Mouse (Mus musculus): Measurements from ENCODE around the gene Dexi.

Gene Dexi

DNA sequence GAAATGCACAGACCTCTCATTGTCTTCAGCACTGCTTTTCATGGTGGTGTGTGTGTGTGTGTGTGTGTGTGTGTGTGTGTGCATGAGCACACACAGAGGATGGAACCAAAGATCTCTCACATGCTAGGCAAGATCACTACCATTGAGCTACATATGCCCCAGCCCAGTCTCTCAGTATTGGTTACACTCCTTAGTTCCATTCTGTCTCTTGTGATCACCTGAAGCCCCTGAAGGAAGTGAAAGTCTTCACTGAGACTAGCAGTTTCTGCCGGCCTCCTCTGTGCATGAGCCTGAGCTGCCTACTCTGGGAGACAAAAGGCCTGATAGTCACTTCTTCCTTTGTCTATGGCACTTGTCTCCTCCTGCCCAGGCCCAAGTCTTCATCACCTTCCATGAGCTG, 43.7 kb downstream of the Dexi start:
- no peak for DNase-seq (ENCODE audit: low spot score in 2 of 2)

GRCm38 (mm10) chr16:10498096-10498602, 44.7 kb downstream of the Dexi start:
- no peak for DNase-seq (ENCODE audit: low spot score in 2 of 2)

DNA sequence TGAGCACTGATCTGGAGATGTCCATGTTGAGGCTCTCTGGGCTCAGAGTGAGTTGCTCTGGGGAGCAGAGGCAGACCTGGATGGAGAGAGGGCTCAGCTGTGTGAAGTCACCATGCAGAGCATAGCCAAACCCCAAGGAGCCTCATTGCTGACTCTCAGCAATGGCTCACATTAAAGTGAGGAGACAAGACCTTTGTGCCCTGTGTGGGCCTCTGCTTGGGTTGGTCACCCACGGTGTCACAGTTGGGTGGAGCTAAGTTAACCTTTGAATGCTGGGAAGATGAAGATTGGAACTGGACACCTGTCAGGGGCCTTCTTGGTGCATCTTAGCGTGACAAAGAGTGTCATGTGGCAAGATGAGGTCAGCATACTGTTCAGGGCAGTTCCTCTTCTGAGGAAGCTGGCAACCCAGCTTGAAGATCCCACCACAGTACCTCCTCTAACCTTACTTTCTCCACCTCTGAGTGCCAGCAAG, 47.0 kb downstream of the Dexi start:
- no peak for DNase-seq (ENCODE audit: low spot score in 2 of 2)

DNA sequence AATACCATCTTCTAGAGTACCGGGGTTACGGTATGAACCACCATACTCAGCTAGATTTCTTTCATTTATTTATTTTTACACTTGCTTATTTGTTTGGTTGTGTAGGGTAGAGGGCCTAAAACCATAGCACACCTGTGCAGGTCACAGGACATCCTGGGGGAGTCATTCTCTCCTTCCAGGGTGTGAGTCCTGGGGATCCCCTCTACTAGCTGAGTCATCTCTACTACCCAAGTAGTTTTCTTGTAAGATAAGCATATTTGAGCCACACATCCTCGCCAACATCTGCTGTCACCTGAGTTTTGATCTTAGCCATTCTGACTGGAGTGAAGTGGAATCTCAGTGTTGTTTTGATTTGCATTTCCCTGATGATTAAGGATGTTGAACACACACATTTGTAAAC, 50.3 kb downstream of the Dexi start:
- no peak for DNase-seq (ENCODE audit: low spot score in 2 of 2)

GRCm38 (mm10) chr16:10491716-10492115, 51.1 kb downstream of the Dexi start:
- DNase-seq (ENCODE audit: low spot score in 2 of 2): no peak

DNA sequence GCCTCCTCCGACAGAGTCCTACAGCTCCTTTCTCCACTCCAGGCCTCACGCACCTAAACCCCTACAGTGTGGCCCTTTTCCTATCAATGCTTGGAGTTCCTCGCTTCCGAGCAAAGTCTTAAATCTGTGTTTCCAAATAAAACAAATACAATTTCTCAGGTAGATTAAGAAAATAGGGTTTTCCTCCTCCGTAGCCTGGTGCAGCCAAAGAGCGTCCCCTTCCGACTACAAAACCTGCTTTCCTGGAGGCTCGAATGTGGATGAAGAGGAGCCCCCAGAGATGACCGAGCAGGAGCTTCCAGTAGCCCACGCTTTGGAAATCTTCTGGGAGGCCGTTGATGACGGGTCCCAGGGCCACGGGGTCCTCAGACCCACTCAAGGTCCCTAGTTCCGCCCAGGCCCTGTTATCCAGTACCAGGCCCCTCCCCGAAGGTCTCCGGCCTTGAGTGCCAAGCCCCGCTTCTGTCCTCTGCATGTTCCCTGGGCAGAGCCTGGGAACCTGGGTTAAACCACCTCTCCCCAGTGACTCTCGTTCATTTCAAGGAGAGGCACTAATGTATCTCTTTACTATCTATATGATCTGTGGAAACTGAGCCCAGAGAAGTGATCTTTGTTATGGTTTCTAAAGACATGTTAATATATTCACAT, 52.2 kb downstream of the Dexi start:
- no peak for DNase-seq (ENCODE audit: low spot score in 2 of 2)

DNA sequence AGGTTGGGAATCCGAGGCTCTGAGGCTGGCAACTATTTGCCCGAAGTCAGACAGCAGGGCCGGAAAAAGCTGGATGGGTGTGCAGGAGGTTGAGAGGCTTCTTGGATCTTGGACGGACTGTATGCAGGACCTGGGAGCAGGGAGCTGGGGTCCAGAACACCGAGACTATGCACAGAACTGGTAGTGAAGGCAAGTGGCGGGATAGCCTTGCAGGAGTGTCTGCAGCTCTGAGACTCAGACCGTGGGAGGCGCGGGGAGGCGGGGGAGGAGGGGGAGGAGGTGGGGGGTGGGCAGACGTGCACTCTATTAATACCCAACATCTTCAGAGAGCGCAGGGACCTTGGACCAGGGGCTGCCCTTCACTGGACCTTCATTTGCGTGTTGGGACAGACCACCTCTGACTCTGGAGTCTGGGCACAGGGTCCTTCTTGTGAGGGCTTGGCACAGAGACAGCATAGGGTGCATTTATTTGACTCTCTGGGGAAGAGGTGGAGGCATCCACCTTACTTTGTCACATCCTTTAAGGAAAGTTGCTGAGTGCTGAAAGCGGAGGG, 52.9 kb downstream of the Dexi start:
- no peak for DNase-seq (ENCODE audit: low spot score in 2 of 2)

DNA sequence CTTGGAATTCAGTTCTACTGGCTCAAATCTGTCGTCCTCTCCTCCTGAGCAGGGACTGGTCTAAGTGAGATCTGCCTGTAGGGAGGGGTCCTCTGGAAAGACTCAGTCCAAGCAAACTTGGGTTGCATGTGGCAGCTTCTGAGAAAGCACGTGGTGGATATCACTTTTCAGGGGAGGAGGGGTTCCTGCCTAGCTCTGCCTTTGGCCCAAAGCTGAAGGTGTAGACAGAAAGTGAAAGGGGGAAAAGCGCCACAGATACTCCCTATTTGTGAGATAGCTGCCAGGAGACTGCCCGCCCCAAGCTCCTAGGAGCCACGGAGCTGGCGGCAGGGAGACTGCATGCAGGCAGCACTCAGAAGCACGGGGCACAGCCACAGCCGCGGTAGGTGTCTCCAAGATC, 53.4 kb downstream of the Dexi start:
- DNase-seq (ENCODE audit: low spot score in 2 of 2): no peak

- no peak for DNase-seq (ENCODE audit: low spot score in 2 of 2)
These were observed 53.9 kb downstream of the Dexi start for GRCm38 (mm10) chr16:10488769-10489481.

DNA sequence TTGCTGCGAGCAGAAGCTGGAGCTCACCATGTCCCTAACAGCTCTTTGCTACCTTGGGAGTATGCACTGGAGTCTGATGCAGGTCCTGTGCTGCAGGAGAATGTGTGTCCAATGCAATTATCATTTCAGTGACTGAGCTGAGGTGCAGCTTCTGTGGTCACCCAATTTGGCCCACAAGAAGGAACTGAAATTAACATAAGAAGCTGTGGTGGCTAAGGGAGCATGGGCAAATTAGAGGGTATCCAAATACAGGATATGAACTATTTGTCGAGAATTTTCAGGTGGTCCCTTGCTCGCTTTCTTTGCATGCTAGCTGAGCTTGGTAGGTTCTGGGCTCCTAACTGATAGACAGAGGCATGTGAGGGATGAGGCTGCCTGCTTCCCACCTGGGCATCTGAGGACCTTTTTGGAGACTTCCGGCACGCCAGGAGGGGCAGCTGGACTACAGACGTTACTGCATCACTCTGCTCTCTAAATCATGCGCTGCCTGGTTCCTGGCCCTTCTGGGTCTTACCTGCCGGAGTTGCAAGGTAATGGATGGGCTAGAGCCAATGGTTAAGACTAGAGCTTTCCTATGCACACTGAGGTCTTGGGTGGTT, 54.9 kb downstream of the Dexi start:
- DNase-seq (ENCODE audit: low spot score in 2 of 2): no peak

- DNase-seq (ENCODE audit: low spot score in 2 of 2): no peak
These were observed 55.9 kb downstream of the Dexi start for GRCm38 (mm10) chr16:10486993-10487392.

- DNase-seq (ENCODE audit: low spot score in 2 of 2): no peak
These were observed 60.5 kb downstream of the Dexi start for GRCm38 (mm10) chr16:10482343-10482742.

DNA sequence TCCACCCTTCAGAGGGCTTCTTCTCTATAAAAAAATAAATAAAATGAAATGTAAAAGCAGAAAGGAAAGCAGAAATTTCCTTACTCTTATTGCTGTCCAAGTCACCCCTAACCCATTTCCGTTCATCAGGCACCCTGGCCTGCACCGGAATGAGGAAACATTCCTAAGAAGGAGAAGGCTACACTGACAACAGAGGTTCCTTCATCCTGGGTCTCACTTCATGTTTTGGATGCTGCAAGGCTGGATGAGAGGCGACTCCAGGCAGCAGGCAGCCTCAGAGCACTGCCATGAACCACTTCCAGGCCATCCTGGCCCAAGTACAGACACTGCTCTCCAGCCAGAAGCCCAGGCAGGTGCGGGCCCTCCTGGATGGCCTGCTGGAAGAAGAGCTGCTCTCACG, 63.0 kb downstream of the Dexi start, which contains the start of gene Ciita:
Gene Ciita, plus strand, starts transcription at position 203 of the 400 bp plus-strand sequence.
- no peak for DNase-seq (ENCODE audit: low spot score in 2 of 2)

- DNase-seq (ENCODE audit: low spot score in 2 of 2): no peak
These were observed 66.9 kb downstream of the Dexi start for GRCm38 (mm10) chr16:10475919-10476318.

GRCm38 (mm10) chr16:10474956-10475355, 67.9 kb downstream of the Dexi start:
- DNase-seq (ENCODE audit: low spot score in 2 of 2): no peak

DNA sequence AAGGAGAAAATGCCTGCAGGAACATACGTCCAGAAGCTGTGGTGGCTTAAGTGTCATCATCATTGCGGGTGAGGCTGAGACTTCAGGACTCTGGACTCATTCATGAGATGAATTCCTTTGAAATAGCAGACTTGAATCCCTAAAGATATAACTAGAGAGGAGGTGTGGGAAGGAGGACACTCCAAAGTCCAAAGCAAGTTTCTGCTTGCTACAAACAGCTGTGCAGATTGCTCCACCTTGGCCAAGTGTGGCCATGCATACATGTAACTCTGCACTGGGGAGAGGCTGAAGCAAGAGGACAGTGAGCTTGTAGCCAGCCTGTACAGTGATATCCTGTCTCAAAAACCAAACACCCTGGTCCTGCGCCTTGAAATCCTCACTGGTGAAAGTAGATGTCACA, 70.9 kb downstream of the Dexi start:
- DNase-seq (ENCODE audit: low spot score in 2 of 2): no peak

- no peak for DNase-seq (ENCODE audit: low spot score in 2 of 2)
These were observed 74.7 kb downstream of the Dexi start for GRCm38 (mm10) chr16:10468201-10468600.

- DNase-seq (ENCODE audit: low spot score in 2 of 2): no peak
These were observed 75.3 kb downstream of the Dexi start for GRCm38 (mm10) chr16:10467391-10468107.

DNA sequence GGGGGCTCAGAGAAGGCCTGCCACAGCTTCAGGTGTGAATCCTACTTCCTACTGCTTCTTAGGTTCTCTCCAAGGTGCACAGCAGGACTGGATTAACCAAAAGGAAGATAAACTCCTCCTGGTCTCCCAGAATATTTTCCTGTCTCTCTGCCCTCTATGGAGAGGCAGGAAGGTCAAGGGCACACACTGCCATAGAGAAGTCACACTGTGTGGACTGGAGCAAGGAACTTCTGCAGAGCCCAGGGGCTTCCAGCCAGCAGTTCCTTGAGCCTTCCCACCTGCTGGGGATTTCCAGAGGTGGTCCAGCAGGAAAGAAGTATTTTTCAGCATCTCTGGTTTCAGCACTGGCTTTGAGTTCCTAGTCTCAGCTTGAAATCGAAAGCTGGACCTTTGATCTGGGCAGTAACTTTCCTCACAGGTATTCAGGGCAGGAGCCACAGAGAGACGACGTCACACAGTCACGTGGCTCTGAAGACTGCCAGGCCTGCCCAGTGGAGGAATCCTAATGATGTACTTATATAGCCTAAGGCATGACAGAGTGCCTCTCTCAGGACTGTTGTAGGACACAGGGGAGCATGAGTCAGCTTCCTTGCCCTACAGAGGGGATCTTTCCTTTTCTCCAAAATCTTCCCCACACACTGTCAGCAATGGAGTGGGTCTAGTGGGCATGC, 77.7 kb downstream of the Dexi start:
- no peak for DNase-seq (ENCODE audit: low spot score in 2 of 2)

- DNase-seq (ENCODE audit: low spot score in 2 of 2): no peak
These were observed 81.7 kb downstream of the Dexi start for GRCm38 (mm10) chr16:10461178-10461577.

DNA sequence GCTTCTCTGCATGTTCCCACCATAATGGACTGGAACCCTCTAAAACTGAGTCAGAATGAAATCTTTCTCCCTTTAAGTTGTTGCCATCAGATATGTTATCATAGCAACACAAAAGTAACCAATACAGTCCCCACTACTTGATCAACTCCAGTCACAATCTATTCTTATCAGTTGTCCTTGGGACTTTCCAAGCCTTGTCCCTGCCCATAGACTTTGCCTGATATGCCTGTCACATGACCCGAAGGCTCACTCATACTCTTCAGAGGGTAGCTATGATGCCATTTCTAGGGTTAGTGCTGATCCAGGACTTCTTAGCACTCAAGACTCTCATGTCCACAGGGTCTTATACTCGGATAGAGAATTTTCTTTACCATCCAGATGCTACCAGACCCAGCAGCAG, 82.7 kb downstream of the Dexi start:
- DNase-seq (ENCODE audit: low spot score in 2 of 2): no peak
